Mouse (Mus musculus) kidney, adult 2 months (tissue): ENCODE measurements around the gene Fam163a. TPM values are rescaled to one million over a fixed set of nuclear protein-coding genes. Genes with fewer than 3 reads are reported as not detected.

Experiments
- DNase-seq: peaks from one replicate; pipeline ENCODE4 v3.0.0; 2021
- H3K27ac ChIP-seq: fragments of 200-500 bp; 2 replicates; pipeline ENCODE4 v1.5.1; 2012; ENCODE audit warnings: low read depth, low read length, control low read depth, inconsistent platforms; ENCODE audit not compliant: insufficient read depth
- H3K27me3 ChIP-seq: fragments of 200-500 bp; replicated peaks from 2 replicates; pipeline ENCODE4 v1.6.1; 2012; ENCODE audit warnings: mild to moderate bottlenecking, moderate library complexity, low read length, inconsistent platforms; ENCODE audit not compliant: control insufficient read depth, insufficient read depth
- H3K36me3 ChIP-seq: fragments of 200-500 bp; 2 replicates; pipeline ENCODE4 v1.6.1; 2012; ENCODE audit warnings: mild to moderate bottlenecking, moderate library complexity, low read length, inconsistent platforms; ENCODE audit not compliant: control insufficient read depth, insufficient read depth
- H3K4me1 ChIP-seq: fragments of 200-500 bp; 2 replicates; pipeline ENCODE4 v1.6.1; 2011; ENCODE audit warnings: low read length; ENCODE audit not compliant: control insufficient read depth, insufficient read depth
- H3K4me3 ChIP-seq: fragments of 200-500 bp; 2 replicates; pipeline ENCODE4 v1.5.1; 2011; ENCODE audit warnings: mild to moderate bottlenecking, low read depth, low read length, control low read depth; ENCODE audit not compliant: insufficient read depth
- CTCF ChIP-seq: fragments of 200-500 bp; conservative IDR thresholded peaks from 2 replicates; pipeline ENCODE4 v1.5.1; 2011; ENCODE audit warnings: low read depth, mild to moderate bottlenecking, control low read depth, low read length, moderate library complexity, mixed read lengths; ENCODE audit not compliant: insufficient read depth, insufficient read length
- POLR2A ChIP-seq: fragments of 200-500 bp; IDR thresholded peaks from one replicate; pipeline ENCODE4 v1.6.1; 2011; ENCODE audit warnings: low read depth, low read length, control low read depth
- WGBS: fragments of 180-500 bp; shearing (Covaris S2); methylation state at CpG from one replicate; pipeline ENCODE4 v1.1.7; 2018; 5-methylcytosine and 5-hydroxymethylcytosine counted together
- polyA plus RNA-seq: library from polyadenylated mRNA; depleted of rRNA; stranded (reverse); fragments of >200 nt; gene quantifications from 2 replicates; pipeline ENCODE4 v1.2.3, GENCODE M21; 2012

Fam163a gene
- polyA plus RNA-seq, 1 experiment, result 6.9 TPM

GRCm38 (mm10) chr1:156087586-156087985 lies 117.2 kb downstream of the Fam163a start:
- Histone ChIP-seq H3K27ac (no peak overlapping the region), H3K4me1 (peaks cover 4% of the 10 kb centered on the region), H3K36me3 (no peaks in the 10 kb centered on the region), H3K4me3 (no peak overlapping the region), H3K27me3 (no peaks in the 10 kb centered on the region)
- TF ChIP-seq CTCF (no peak), POLR2A (no peak)
- 76% methylated on average over 5 of the region's 5 CpGs for WGBS
- no peak for DNase-seq

DNA sequence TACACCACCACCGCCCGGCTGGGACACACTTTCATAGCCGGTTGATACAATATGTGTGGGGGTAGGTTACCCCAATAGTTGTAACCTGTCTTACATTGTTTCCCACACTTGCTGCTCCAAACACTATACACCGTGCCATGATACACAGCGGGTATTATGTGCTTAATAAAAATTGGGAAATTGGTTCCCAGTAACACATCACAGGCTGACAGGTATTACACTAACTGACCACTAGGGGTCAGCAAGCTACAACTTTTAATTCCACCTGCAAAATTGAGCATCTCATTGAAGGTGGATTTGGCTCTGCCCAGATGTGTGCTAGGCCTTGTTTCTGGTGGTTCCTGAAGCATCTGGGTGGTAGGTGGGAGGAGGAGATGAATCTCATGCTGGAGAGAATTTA lies 119.1 kb downstream of the Fam163a start:
- WGBS, result 56% methylated on average over 5 of the region's 5 CpGs
- peak; percentile 57 for DNase-seq

DNA sequence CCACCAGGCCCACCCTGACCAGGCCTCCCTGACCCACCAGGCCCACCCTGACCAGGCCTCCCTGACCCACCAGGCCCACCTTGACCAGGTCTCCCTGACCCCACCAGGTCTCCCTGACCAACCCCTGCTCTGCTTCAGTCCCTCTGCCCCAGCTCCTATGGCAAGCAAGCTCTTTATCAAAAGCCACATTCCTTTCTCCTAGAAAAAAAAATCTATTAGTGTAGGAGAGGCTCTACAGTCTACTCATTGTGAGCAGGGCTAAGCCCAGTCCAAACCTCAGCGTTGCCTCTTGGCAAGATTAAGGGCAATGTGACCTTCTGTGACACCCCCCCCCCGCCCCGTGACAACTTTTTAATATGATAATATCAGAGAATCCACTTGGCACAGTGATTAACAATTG lies 120.2 kb downstream of the Fam163a start:
- Histone ChIP-seq H3K27me3 (no peaks in the 10 kb centered on the region), H3K4me3 (no peak overlapping the region), H3K4me1 (no peaks in the 10 kb centered on the region), H3K36me3 (no peaks in the 10 kb centered on the region), H3K27ac (no peak overlapping the region)
- no peak for DNase-seq
- WGBS, result 79% methylated on average over 3 of the region's 3 CpGs
- TF ChIP-seq POLR2A (no peak), CTCF (no peak)

More for the DNA sequence above, 119.1 kb downstream of the Fam163a start:
- peaks cover 4% of the 10 kb centered on the region for H3K4me1 ChIP-seq
- H3K27me3 ChIP-seq, result no peaks in the 10 kb centered on the region
- TF ChIP-seq CTCF, result peak; percentile 44
- no peak for TF ChIP-seq POLR2A
- no peak overlapping the region for H3K4me3 ChIP-seq
- no peaks in the 10 kb centered on the region for H3K36me3 ChIP-seq
- H3K27ac ChIP-seq, result no peak overlapping the region

DNA sequence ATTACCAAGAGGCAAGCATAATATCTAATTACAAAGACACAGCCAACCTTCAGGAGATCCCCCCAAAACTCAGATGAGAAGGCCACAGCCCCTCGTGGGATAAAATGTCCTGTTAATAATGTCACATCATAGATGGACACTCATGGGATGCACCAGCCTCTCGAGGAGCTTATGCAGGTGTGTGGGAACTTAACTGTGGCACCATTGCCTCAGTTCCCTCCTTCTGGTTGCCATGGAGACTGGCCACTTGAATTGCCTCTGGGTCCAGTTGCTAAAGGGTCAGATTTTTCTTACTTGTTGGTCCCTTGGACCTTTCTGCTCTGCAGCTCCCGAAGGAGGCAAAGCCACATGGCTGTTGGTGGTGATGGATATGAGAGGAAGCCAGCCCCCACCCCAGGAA lies 127.2 kb downstream of the Fam163a start:
- no peaks in the 10 kb centered on the region for H3K36me3 ChIP-seq
- H3K4me1 ChIP-seq, result 0 out of 2 replicates have a peak, but pooled peaks cover 3% of the 10 kb centered on the region
- H3K4me3 ChIP-seq, result no peak overlapping the region
- DNase-seq, result no peak
- 55% methylated on average over 3 of the region's 3 CpGs for WGBS
- no peaks in the 10 kb centered on the region for H3K27me3 ChIP-seq
- no peak overlapping the region for H3K27ac ChIP-seq
- TF ChIP-seq CTCF, result no peak
- TF ChIP-seq POLR2A, result no peak

- no peak for DNase-seq
- TF ChIP-seq CTCF (no peak), POLR2A (no peak)
- Histone ChIP-seq H3K27ac (no peak overlapping the region), H3K4me3 (no peak overlapping the region), H3K27me3 (no peaks in the 10 kb centered on the region), H3K4me1 (0 out of 2 replicates have a peak, but pooled peaks cover 3% of the 10 kb centered on the region), H3K36me3 (no peaks in the 10 kb centered on the region)
- 64% methylated on average over 4 of the region's 4 CpGs for WGBS
These were observed 128.4 kb downstream of the Fam163a start for GRCm38 (mm10) chr1:156076474-156076873.

DNA sequence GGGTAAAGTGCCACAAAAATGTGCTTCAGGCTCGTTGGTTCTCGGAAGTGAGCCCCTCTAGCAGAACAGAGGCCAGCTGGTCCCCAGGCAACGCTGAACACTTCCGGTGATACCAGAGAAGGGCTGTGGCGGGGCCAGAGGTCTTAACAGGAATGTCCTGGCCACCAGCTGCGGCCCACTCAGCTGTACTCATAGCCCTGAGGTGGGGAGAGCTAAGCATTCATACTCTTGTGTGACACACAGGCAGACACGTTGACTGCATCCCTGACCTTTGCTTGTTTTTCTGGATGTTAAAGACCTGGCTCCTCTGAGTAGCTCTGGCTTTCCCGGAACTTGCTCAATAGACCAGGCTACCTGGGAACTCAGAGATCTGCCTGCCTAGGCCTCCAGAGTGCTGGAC lies 130.3 kb downstream of the Fam163a start:
- TF ChIP-seq POLR2A, result no peak
- TF ChIP-seq CTCF, result no peak
- peak; percentile 52 for DNase-seq

DNA sequence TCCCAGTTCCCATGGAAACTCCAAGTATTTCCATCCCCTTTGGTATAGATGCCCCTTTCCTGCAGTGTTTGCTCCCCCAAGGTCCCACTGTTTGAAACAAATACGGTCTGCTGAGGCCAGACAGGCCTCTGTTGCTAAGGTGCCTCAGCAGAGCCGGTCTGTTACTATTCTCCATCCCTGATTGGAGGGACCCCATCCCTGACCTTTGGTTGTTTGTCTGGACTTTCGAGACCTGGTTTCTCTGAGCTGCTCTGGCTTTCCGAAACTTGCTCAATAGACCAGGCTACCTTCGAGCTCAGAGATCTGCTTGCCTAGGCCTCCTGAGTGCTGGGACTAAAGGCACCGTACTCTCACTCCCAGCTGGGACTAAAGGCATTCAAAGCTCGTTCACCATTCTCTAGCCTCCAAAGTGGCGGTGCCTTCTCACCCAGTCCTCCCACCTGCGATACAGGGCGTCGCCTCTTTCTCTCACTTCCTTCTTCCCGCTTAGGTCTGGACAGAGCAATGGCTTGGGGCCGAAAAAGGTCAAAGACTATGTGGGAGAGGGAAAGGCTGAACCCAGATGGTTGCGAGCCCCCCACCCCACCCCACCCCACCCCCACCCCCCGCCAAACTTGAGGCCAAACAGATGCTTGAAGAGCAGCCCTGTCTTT lies 131.5 kb downstream of the Fam163a start:
- Histone ChIP-seq H3K27me3 (no peaks in the 10 kb centered on the region), H3K4me3 (no peak overlapping the region), H3K27ac (no peak overlapping the region), H3K4me1 (0 out of 2 replicates have a peak, but pooled peaks cover 3% of the 10 kb centered on the region), H3K36me3 (no peaks in the 10 kb centered on the region)
- WGBS, result 71% methylated on average over 15 of the region's 15 CpGs
- TF ChIP-seq CTCF (no peak), POLR2A (no peak)
- DNase-seq, result no peak

More for the DNA sequence above, 130.3 kb downstream of the Fam163a start:
- no peaks in the 10 kb centered on the region for H3K27me3 ChIP-seq
- H3K4me3 ChIP-seq, result no peak overlapping the region
- no peaks in the 10 kb centered on the region for H3K36me3 ChIP-seq
- WGBS, result 41% methylated on average over 8 of the region's 8 CpGs
- no peak overlapping the region for H3K27ac ChIP-seq
- 0 out of 2 replicates have a peak, but pooled peaks cover 3% of the 10 kb centered on the region for H3K4me1 ChIP-seq
